21 mouse cellular contexts compared by ENCODE assay signal in the genomic region with DNA sequence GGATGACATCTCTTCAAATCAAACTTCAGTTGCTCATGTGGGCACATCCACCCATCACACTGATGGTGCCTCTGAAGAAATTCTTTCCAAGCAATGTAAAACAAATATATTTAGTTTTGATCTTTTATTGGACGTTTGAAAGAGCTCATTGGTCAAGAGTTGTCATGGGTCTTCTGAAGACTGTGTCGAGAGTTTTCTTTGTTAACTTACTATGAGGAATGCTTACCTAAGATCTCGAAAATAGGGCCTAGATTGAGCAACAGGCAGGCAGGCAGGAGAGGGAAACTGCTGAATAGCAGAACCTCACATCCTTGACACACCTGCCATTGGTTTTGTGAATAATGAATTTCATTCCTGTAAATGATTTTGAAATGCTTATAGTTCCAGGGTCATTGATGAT.
"Had no signal": no experiment of that assay in that cellular context is flagged by ENCODE, and none has a peak within 500 bp of the region (broad histone marks: within the 10 kb centered on the region; RNA-seq: fewer than 3 reads in every experiment).

No protein-coding gene starts in this region.

- H3K9ac ChIP-seq: liver, embryonic 13.5 days; liver, embryonic 15.5 days; liver, postnatal 0 days; lung, embryonic 15.5 days; midbrain, embryonic 13.5 days; midbrain, embryonic 15.5 days; neural tube, embryonic 13.5 days; neural tube, embryonic 15.5 days; stomach, embryonic 15.5 days had no signal

- H3K36me3 ChIP-seq: liver, embryonic 13.5 days; liver, embryonic 15.5 days; lung, embryonic 15.5 days; midbrain, embryonic 10.5 days; midbrain, embryonic 13.5 days; midbrain, embryonic 15.5 days; neural tube, embryonic 13.5 days; neural tube, embryonic 15.5 days; stomach, embryonic 15.5 days had no signal

- H3K27ac ChIP-seq: liver, embryonic 13.5 days; liver, embryonic 15.5 days; lung, embryonic 15.5 days; midbrain, embryonic 10.5 days; midbrain, embryonic 13.5 days; midbrain, embryonic 15.5 days; neural tube, embryonic 13.5 days; neural tube, embryonic 15.5 days; stomach, embryonic 15.5 days had no signal

- H3K4me1 ChIP-seq: liver, embryonic 13.5 days; liver, embryonic 15.5 days; midbrain, embryonic 10.5 days; midbrain, embryonic 13.5 days; midbrain, embryonic 15.5 days; neural tube, embryonic 13.5 days; neural tube, embryonic 15.5 days; stomach, embryonic 15.5 days had no signal

- H3K27me3 ChIP-seq: liver, embryonic 13.5 days; liver, embryonic 15.5 days; lung, embryonic 15.5 days; midbrain, embryonic 13.5 days; midbrain, embryonic 15.5 days; neural tube, embryonic 13.5 days; neural tube, embryonic 15.5 days; stomach, embryonic 15.5 days had no signal

- ATAC-seq: liver, postnatal 0 days; midbrain, embryonic 13.5 days; midbrain, embryonic 15.5 days had no signal

- H3K4me3 ChIP-seq: liver, embryonic 13.5 days; liver, embryonic 15.5 days; lung, embryonic 15.5 days; midbrain, embryonic 10.5 days; midbrain, embryonic 13.5 days; midbrain, embryonic 15.5 days; myocyte; neural tube, embryonic 13.5 days; neural tube, embryonic 15.5 days; stomach, embryonic 15.5 days had no signal

- DNase-seq: liver; liver, embryonic 13.5 days; liver, postnatal 0 days; retina, postnatal 1 day; right cerebral cortex, adult 18-20 months; right cerebral cortex, postnatal 25 days; right cerebral cortex, postnatal 4 days; spleen, adult 18-20 months; thymus, adult 2 months; thymus, postnatal 25 days; thymus, postnatal 4 days had no signal

- H3K9me3 ChIP-seq: liver, embryonic 13.5 days; liver, embryonic 15.5 days; lung, embryonic 15.5 days; midbrain, embryonic 10.5 days; midbrain, embryonic 13.5 days; midbrain, embryonic 15.5 days; neural tube, embryonic 13.5 days; neural tube, embryonic 15.5 days; stomach, embryonic 15.5 days had no signal

- H3K4me2 ChIP-seq: liver, embryonic 11.5 days; liver, embryonic 13.5 days; liver, embryonic 15.5 days; lung, embryonic 15.5 days; midbrain, embryonic 13.5 days; midbrain, embryonic 15.5 days; neural tube, embryonic 13.5 days; neural tube, embryonic 15.5 days; stomach, embryonic 15.5 days had no signal
